Mouse (Mus musculus) kidney, adult 11 months (tissue): ENCODE results near the gene Gm37240.

Experiments used
- DNase-seq: peaks from one replicate; pipeline ENCODE4 v3.0.0; 2022

The Gm37240 gene

GRCm38 (mm10) chr3:84540640-84541039, 1346.7 kb downstream of the Gm37240 start:
- DNase-seq, result no peak

GRCm38 (mm10) chr3:84536987-84537386, 1350.3 kb downstream of the Gm37240 start:
- DNase-seq, result peak; percentile 15

- no peak for DNase-seq
Observed at GRCm38 (mm10) chr3:84533227-84533626, 1354.1 kb downstream of the Gm37240 start.

GRCm38 (mm10) chr3:84529021-84529420, 1358.3 kb downstream of the Gm37240 start:
- DNase-seq, result no peak

GRCm38 (mm10) chr3:84524952-84525351, 1362.4 kb downstream of the Gm37240 start:
- no peak for DNase-seq

GRCm38 (mm10) chr3:84516163-84516562, 1371.2 kb downstream of the Gm37240 start:
- no peak for DNase-seq

- DNase-seq, result no peak
Observed at GRCm38 (mm10) chr3:84512774-84513515, 1374.4 kb downstream of the Gm37240 start.

- DNase-seq, result no peak
Observed at GRCm38 (mm10) chr3:84505193-84505592, 1382.1 kb downstream of the Gm37240 start.

GRCm38 (mm10) chr3:84504291-84504690, 1383.0 kb downstream of the Gm37240 start:
- DNase-seq, result no peak

GRCm38 (mm10) chr3:84502101-84502500, 1385.2 kb downstream of the Gm37240 start:
- DNase-seq, result no peak

- no peak for DNase-seq
Observed at GRCm38 (mm10) chr3:84500491-84500890, 1386.8 kb downstream of the Gm37240 start.

- DNase-seq, result no peak
Observed at GRCm38 (mm10) chr3:84497718-84498117, 1389.6 kb downstream of the Gm37240 start.

- no peak for DNase-seq
Observed at GRCm38 (mm10) chr3:84492657-84493056, 1394.7 kb downstream of the Gm37240 start.

- DNase-seq, result no peak
Observed at GRCm38 (mm10) chr3:84492148-84492547, 1395.2 kb downstream of the Gm37240 start.

- DNase-seq, result no peak
Observed at GRCm38 (mm10) chr3:84488716-84489115, 1398.6 kb downstream of the Gm37240 start.

- no peak for DNase-seq
Observed at GRCm38 (mm10) chr3:84484891-84485290, 1402.4 kb downstream of the Gm37240 start.

- no peak for DNase-seq
Observed at GRCm38 (mm10) chr3:84484333-84484732, 1403.0 kb downstream of the Gm37240 start.

- no peak for DNase-seq
Observed at GRCm38 (mm10) chr3:84482121-84482520, 1405.2 kb downstream of the Gm37240 start.

GRCm38 (mm10) chr3:84481104-84481503, 1406.2 kb downstream of the Gm37240 start:
- no peak for DNase-seq

- peak; percentile 61 for DNase-seq
Observed at GRCm38 (mm10) chr3:84480006-84480897, 1407.1 kb downstream of the Gm37240 start, which contains the start of gene Fhdc1. TSS of gene Fhdc1 (minus strand) at chr3:84480429.

GRCm38 (mm10) chr3:84479293-84480005, 1407.9 kb downstream of the Gm37240 start:
- DNase-seq, result no peak

GRCm38 (mm10) chr3:84478896-84479292, 1408.4 kb downstream of the Gm37240 start:
- DNase-seq, result no peak

- no peak for DNase-seq
Observed at GRCm38 (mm10) chr3:84478195-84478594, 1409.1 kb downstream of the Gm37240 start.
